Mouse (Mus musculus) testis, adult 2 months (tissue): ENCODE data around the gene Faf2. TPM values are rescaled to one million over a fixed set of nuclear protein-coding genes. Genes with fewer than 3 reads are reported as not detected.

Experiments used
- H3K27ac ChIP-seq: fragments of 200-500 bp; 2 replicates; pipeline ENCODE4 v1.5.1; 2012; ENCODE audit warnings: low read depth, low read length; ENCODE audit not compliant: control insufficient read depth, insufficient read depth
- H3K27me3 ChIP-seq: fragments of 200-500 bp; 2 replicates; pipeline ENCODE4 v1.6.1; 2012; ENCODE audit warnings: mild to moderate bottlenecking, low read length, moderate library complexity; ENCODE audit not compliant: control insufficient read depth, insufficient read depth
- H3K36me3 ChIP-seq: fragments of 200-500 bp; 2 replicates; pipeline ENCODE4 v1.6.1; 2012; ENCODE audit warnings: mild to moderate bottlenecking, low read length; ENCODE audit not compliant: control insufficient read depth, insufficient read depth
- H3K4me1 ChIP-seq: fragments of 200-500 bp; 2 replicates; pipeline ENCODE4 v1.6.1; 2012; ENCODE audit warnings: low read length; ENCODE audit not compliant: control insufficient read depth, insufficient read depth
- H3K4me3 ChIP-seq: fragments of 200-500 bp; 2 replicates; pipeline ENCODE4 v1.5.1; 2012; ENCODE audit warnings: low read depth, mild to moderate bottlenecking, low read length, moderate library complexity, mixed read lengths; ENCODE audit not compliant: control insufficient read depth
- CTCF ChIP-seq: fragments of 200-500 bp; IDR thresholded peaks from 2 replicates; pipeline ENCODE4 v1.5.1; 2012; ENCODE audit warnings: low read depth, mild to moderate bottlenecking, inconsistent platforms, low read length, moderate library complexity; ENCODE audit not compliant: control insufficient read depth, insufficient read depth, insufficient replicate concordance
- POLR2A ChIP-seq: fragments of 200-500 bp; IDR thresholded peaks from 2 replicates; pipeline ENCODE4 v1.6.1; 2012; ENCODE audit warnings: low read depth, mild to moderate bottlenecking, inconsistent platforms, low read length, moderate library complexity; ENCODE audit not compliant: control insufficient read depth
- polyA plus RNA-seq: library from polyadenylated mRNA; depleted of rRNA; stranded (reverse); fragments of >200 nt; gene quantifications from 2 replicates; pipeline ENCODE4 v1.2.3, GENCODE M21; 2012

The Faf2 gene
- polyA plus RNA-seq, 1 experiment: 31.8 TPM

DNA sequence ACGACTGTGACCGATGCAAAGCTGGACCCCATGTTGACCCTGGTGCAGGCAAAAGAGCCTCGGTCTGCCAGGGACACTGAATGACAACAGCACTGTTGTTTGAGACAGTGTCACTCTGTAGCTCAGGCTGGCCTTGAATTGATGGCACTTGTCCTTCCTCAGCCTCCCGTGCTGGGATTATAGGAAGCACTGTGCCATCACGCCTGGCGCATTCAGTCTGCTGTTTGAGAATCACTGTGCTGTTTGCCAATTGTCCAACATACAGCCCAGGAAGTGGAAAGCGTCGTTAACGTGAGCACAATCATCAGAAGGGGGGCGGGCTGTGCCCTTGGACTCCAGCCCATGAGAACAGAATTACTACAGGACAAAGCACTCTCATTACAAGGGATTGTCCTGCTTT is 39.5 kb upstream of the Faf2 start:
- H3K27me3 ChIP-seq: no peaks in the 10 kb centered on the region
- 0 out of 2 replicates have a peak, but pooled peaks cover 6% of the 10 kb centered on the region for H3K4me1 ChIP-seq
- H3K36me3 ChIP-seq: no peaks in the 10 kb centered on the region; the same call in 1 of the 2 replicates
- no peak overlapping the region for H3K27ac ChIP-seq
- H3K4me3 ChIP-seq: no peak overlapping the region
- TF ChIP-seq CTCF (no peak), POLR2A (no peak)

GRCm38 (mm10) chr13:54582860-54583259 is 38.7 kb upstream of the Faf2 start:
- 0 out of 2 replicates have a peak, but pooled peaks cover 6% of the 10 kb centered on the region for H3K4me1 ChIP-seq
- H3K27ac ChIP-seq: no peak overlapping the region
- H3K36me3 ChIP-seq: no peaks in the 10 kb centered on the region; the same call in 1 of the 2 replicates
- no peak overlapping the region for H3K4me3 ChIP-seq
- TF ChIP-seq POLR2A (no peak), CTCF (no peak)
- H3K27me3 ChIP-seq: no peaks in the 10 kb centered on the region

GRCm38 (mm10) chr13:54585831-54586230 is 35.8 kb upstream of the Faf2 start:
- Histone ChIP-seq H3K27me3 (no peaks in the 10 kb centered on the region), H3K4me3 (no peak overlapping the region), H3K36me3 (no peaks in the 10 kb centered on the region; the same call in 1 of the 2 replicates), H3K27ac (no peak overlapping the region), H3K4me1 (peaks cover 3% of the 10 kb centered on the region; the same call in 1 of the 2 replicates)
- TF ChIP-seq CTCF (no peak), POLR2A (no peak)

GRCm38 (mm10) chr13:54589414-54589995 is 32.1 kb upstream of the Faf2 start:
- H3K4me3 ChIP-seq: peak overlapping the region; percentile 99
- H3K4me1 ChIP-seq: peaks cover 3% of the 10 kb centered on the region
- no peaks in the 10 kb centered on the region for H3K27me3 ChIP-seq
- peak overlapping the region; percentile 92 for H3K27ac ChIP-seq
- TF ChIP-seq CTCF (no peak), POLR2A (no peak)
- no peaks in the 10 kb centered on the region; the same call in 1 of the 2 replicates for H3K36me3 ChIP-seq

- Histone ChIP-seq H3K4me3 (peak within 1 kb of the TSS; percentile 99), H3K27me3 (no peaks in the 10 kb centered on the region), H3K4me1 (peaks cover 3% of the 10 kb centered on the region), H3K27ac (peak within 1 kb of the TSS; percentile 92), H3K36me3 (no peaks in the 10 kb centered on the region)
- no peak for TF ChIP-seq CTCF
- peak; percentile 73 for TF ChIP-seq POLR2A
These were observed 31.3 kb upstream of the Faf2 start, which contains the start of the genes Nop16 and Higd2a for GRCm38 (mm10) chr13:54589996-54590951. Nop16 (minus strand) TSS chr13:54590090. Higd2a (plus strand) TSS chr13:54590207.

GRCm38 (mm10) chr13:54591776-54592356 is 29.7 kb upstream of the Faf2 start:
- H3K4me3 ChIP-seq: no peak overlapping the region
- H3K4me1 ChIP-seq: peaks cover 3% of the 10 kb centered on the region
- H3K36me3 ChIP-seq: no peaks in the 10 kb centered on the region
- no peak overlapping the region for H3K27ac ChIP-seq
- no peaks in the 10 kb centered on the region for H3K27me3 ChIP-seq
- TF ChIP-seq POLR2A (no peak), CTCF (no peak)

DNA sequence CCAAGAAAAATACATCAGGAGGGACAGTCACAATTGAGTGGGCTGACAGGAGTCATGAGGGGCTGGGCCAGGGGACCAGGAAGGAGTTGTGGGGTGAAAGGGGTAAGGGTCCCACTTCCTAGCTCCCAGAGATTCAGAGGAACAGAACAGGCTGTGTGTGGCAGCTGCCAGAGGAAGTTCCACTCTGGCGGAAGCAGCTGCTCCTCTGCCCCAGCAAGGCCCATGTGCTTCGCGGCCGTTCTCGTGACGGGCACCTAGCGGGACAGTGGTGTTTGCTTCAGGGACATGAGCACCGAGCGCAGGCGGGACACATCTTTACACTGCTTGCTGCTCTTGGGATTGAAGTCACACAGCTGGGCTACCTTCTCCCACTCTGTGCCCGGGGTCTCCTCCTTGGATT is 28.0 kb upstream of the Faf2 start:
- H3K27ac ChIP-seq: no peak overlapping the region
- H3K36me3 ChIP-seq: no peaks in the 10 kb centered on the region
- no peaks in the 10 kb centered on the region for H3K27me3 ChIP-seq
- H3K4me1 ChIP-seq: peaks cover 3% of the 10 kb centered on the region
- no peak overlapping the region for H3K4me3 ChIP-seq
- TF ChIP-seq POLR2A (no peak), CTCF (no peak)
